Mouse (Mus musculus) brain, embryonic 14.5 days (tissue): ENCODE data around the gene Baz2b.

Source experiments
- CTCF ChIP-seq: fragments of 200-500 bp; IDR thresholded peaks from 2 replicates; pipeline ENCODE4 v1.5.1; 2012; ENCODE audit warnings: inconsistent platforms, mild to moderate bottlenecking, moderate library complexity, borderline replicate concordance; ENCODE audit not compliant: insufficient read depth, insufficient read length; ENCODE audit errors: extremely low read depth
- POLR2A ChIP-seq: fragments of 200-500 bp; IDR thresholded peaks from 2 replicates; pipeline ENCODE4 v1.6.1; 2012; ENCODE audit warnings: mild to moderate bottlenecking, inconsistent platforms, borderline replicate concordance; ENCODE audit not compliant: poor library complexity, insufficient read depth, insufficient read length, severe bottlenecking; ENCODE audit errors: extremely low read depth

DNA sequence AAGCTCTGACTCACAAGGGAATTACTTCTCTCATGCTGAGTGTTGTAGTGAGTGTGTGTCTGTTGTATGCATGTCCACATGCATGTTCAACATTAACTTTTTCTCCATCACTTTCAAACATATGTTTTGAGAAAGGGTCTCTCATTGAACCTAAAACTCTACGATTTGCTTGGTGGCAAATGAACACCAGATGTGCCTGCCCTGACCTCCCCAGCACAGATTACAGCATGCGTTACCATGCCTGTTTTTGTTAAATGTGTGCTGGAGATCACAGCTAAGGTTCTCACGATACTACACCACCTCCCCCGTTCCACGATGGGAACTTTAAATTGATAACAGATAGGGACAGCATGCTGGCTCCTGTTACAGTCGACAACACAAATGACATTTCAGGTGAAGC lies 222.1 kb downstream of the Baz2b start:
- TF ChIP-seq CTCF (no peak), POLR2A (no peak)
